ENCODE assay signal across 8 mouse cellular contexts in the genomic region with DNA sequence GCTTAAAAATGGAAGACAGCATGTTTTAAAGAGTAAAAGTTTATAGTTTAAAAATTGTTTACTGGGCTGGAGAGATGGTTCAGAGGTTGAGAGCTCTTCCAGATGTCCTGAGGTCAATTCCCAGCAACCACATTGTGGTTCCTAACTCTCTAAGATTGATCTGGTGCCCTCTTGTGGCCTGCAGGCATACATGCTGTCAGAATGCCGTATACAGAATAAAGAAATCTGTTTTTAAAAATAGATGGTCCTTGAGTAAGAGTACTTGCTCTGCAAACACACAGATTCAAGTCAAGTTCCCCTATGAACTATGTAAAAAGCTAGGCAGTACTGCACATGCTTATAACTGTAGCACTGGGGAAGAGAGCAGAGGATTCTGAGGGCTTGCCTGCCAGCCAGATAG. TPM values are rescaled to one million over a fixed set of nuclear protein-coding genes. Genes with fewer than 3 reads are reported as not detected.
DNase-seq lines count a peak whose midpoint lies in the region; ATAC-seq and TF ChIP-seq lines count a peak whose summit lies in the region.

No protein-coding gene starts in this region.

- H3K9me3 ChIP-seq in E14TG2a.4 (ENCODE audit: low read length), result no peaks in the 10 kb centered on the region
- no peaks in the 10 kb centered on the region for H3K9me3 ChIP-seq in lung, postnatal 0 days (ENCODE audit: low read length)
- no peaks in the 10 kb centered on the region for H3K9me3 ChIP-seq in forebrain, embryonic 10.5 days

- H3K36me3 ChIP-seq in kidney, adult 2 months (ENCODE audit: control insufficient read depth, insufficient read depth, low read length), result peaks cover 6% of the 10 kb centered on the region
- peaks cover 69% of the 10 kb centered on the region for H3K36me3 ChIP-seq in E14TG2a.4 (ENCODE audit: insufficient read depth, low read length)
- peaks cover 23% of the 10 kb centered on the region; the same call in 1 of the 2 replicates for H3K36me3 ChIP-seq in lung, postnatal 0 days (ENCODE audit: insufficient read depth, low read length)
- peaks cover 96% of the 10 kb centered on the region for H3K36me3 ChIP-seq in forebrain, embryonic 10.5 days (replicated peaks)

- in situ Hi-C loops in Patski (cut with MboI; ENCODE audit: low pct_unique_long_range_greater_than_20kb), result no loop called here

- no peak overlapping the region for H3K4me3 ChIP-seq in kidney, adult 2 months (ENCODE audit: insufficient read depth, low read depth, low read length)
- no peak overlapping the region for H3K4me3 ChIP-seq in E14TG2a.4 (replicated peaks; ENCODE audit: low read length)
- no peak overlapping the region for H3K4me3 ChIP-seq in lung, postnatal 0 days (ENCODE audit: low read depth, low read length)
- H3K4me3 ChIP-seq in forebrain, embryonic 10.5 days, result no peak overlapping the region

- H3K4me1 ChIP-seq in kidney, adult 2 months (ENCODE audit: control insufficient read depth, insufficient read depth, low read length), result peaks cover 3% of the 10 kb centered on the region; the same call in 1 of the 2 replicates
- no peaks in the 10 kb centered on the region for H3K4me1 ChIP-seq in E14TG2a.4 (replicated peaks; ENCODE audit: low read depth, low read length)
- no peaks in the 10 kb centered on the region for H3K4me1 ChIP-seq in lung, postnatal 0 days (ENCODE audit: insufficient read depth, low read depth, low read length)
- no peaks in the 10 kb centered on the region for H3K4me1 ChIP-seq in forebrain, embryonic 10.5 days

- CTCF ChIA-PET in Patski (lab: Charles Lee), result interaction anchor here (1.1 to 1.7 kb wide), 6 partner anchors 9 to 45 kb away, joined by 3 to 8 read pairs (median 4); no protein-coding TSS in a partner anchor

- DNase-seq in kidney, adult 2 months, result peak; percentile 53
- no peak for DNase-seq in kidney, adult 18-20 months
- no peak for DNase-seq in Patski (ENCODE audit: low read depth, low spot score)
- peak; percentile 84 for DNase-seq in lung, postnatal 0 days (ENCODE audit: low spot score)
- DNase-seq in ovary, adult 18-20 months (ENCODE audit: low spot score), result no peak
- DNase-seq in gastrocnemius, postnatal 10 days, result no peak
- no peak for DNase-seq in forebrain, embryonic 10.5 days (ENCODE audit: extremely low spot score, low spot score)

- WGBS in kidney, adult 2 months, result 50% methylated on average over 1 of the region's 1 CpGs
- WGBS in lung, postnatal 0 days, result 28% methylated on average over 1 of the region's 1 CpGs
- 78% methylated on average over 1 of the region's 1 CpGs for WGBS in forebrain, embryonic 10.5 days

- H3K27ac ChIP-seq in kidney, adult 2 months (ENCODE audit: insufficient read depth, low read depth, low read length), result no peak overlapping the region
- no peak overlapping the region for H3K27ac ChIP-seq in lung, postnatal 0 days (ENCODE audit: low read length)
- no peak overlapping the region for H3K27ac ChIP-seq in forebrain, embryonic 10.5 days

- ATAC-seq in Patski, result no peak
- ATAC-seq in lung, postnatal 0 days, result peak; percentile 75

- POLR2A ChIA-PET in Patski (lab: Charles Lee), result no interaction called here

- TF ChIP-seq EP300 in lung, postnatal 0 days (IDR thresholded peaks at IDR 0.05), result no peak

- no peak overlapping the region for H3K9ac ChIP-seq in lung, postnatal 0 days (replicated peaks; ENCODE audit: low read depth)

- no peak overlapping the region for H3K4me2 ChIP-seq in lung, postnatal 0 days (replicated peaks; ENCODE audit: low read depth, low read length)

- peak; percentile 50 for TF ChIP-seq CTCF in kidney, adult 2 months (conservative IDR thresholded peaks at IDR 0.05; ENCODE audit: insufficient read depth, insufficient read length, low read depth, low read length)
- TF ChIP-seq CTCF in E14TG2a.4 (conservative IDR thresholded peaks at IDR 0.05; ENCODE audit: low read length) (peak; percentile 62), Patski (IDR thresholded peaks at IDR 0.05) (peak; percentile 71)
- TF ChIP-seq CTCF in lung, postnatal 0 days (IDR thresholded peaks at IDR 0.05), result peak; percentile 70

- no peak for TF ChIP-seq POLR2A in kidney, adult 2 months (IDR thresholded peaks at IDR 0.05; ENCODE audit: low read depth, low read length)

- H3K27me3 ChIP-seq in kidney, adult 2 months (replicated peaks; ENCODE audit: control insufficient read depth, insufficient read depth, low read length), result no peaks in the 10 kb centered on the region
- H3K27me3 ChIP-seq in E14TG2a.4 (ENCODE audit: insufficient read depth, low read length) (no peaks in the 10 kb centered on the region), Patski (no peaks in the 10 kb centered on the region)
- H3K27me3 ChIP-seq in lung, postnatal 0 days (replicated peaks; ENCODE audit: insufficient read depth, low read length), result no peaks in the 10 kb centered on the region
- no peaks in the 10 kb centered on the region for H3K27me3 ChIP-seq in forebrain, embryonic 10.5 days (ENCODE audit: poor library complexity, severe bottlenecking)

RNA-seq across cellular contexts. Expression of a gene that starts 43.3 kb away (rescaled TPM):
- 10.1 and 14.3 TPM in 2 replicates for polyA plus RNA-seq in kidney, adult 2 months (2012; rRNA removed)
- 96.2 TPM for polyA plus RNA-seq in Patski (2021)
- 29.5 and 31.9 TPM in 2 replicates for polyA plus RNA-seq in lung, postnatal 0 days (2015; fragmentation: Nextera tagmentation; extraction: Ambion mirVana)
- 10 to 100 TPM; 35.5 to 46.5 TPM for total RNA-seq in gastrocnemius, postnatal 10 days (2021)
- 133 and 152 TPM in 2 replicates for polyA plus RNA-seq in forebrain, embryonic 10.5 days (2016; fragmentation: Nextera tagmentation; extraction: Ambion mirVana)

RNA-seq across cellular contexts. Expression of a gene that starts 43.3 kb away (rescaled TPM):
- polyA plus RNA-seq in kidney, adult 2 months (2012; rRNA removed), result 10.3 and 11.2 TPM in 2 replicates
- polyA plus RNA-seq in Patski (2021), result 46.9 TPM
- 59.8 and 73.1 TPM in 2 replicates for polyA plus RNA-seq in lung, postnatal 0 days (2015; fragmentation: Nextera tagmentation; extraction: Ambion mirVana)
- 10 to 100 TPM; 58.7 to 70.8 TPM for total RNA-seq in gastrocnemius, postnatal 10 days (2021)
- 144 TPM in 2 replicates for polyA plus RNA-seq in forebrain, embryonic 10.5 days (2016; fragmentation: Nextera tagmentation; extraction: Ambion mirVana)

Comparison
In these comparisons a context has a peak if more than half of its experiments do, and no peak if none do; other contexts are left out.
1. DNase-seq: peak in kidney, adult 2 months (single experiment) and lung, postnatal 0 days (single experiment); none in kidney, adult 18-20 months (single experiment), Patski (single experiment), ovary, adult 18-20 months (single experiment), gastrocnemius, postnatal 10 days (single experiment) and forebrain, embryonic 10.5 days (single experiment).
2. Peak in every context shown above with its lines, with median percentiles within 50 percentile points of each other: CTCF ChIP-seq.